Mouse (Mus musculus) adrenal gland, postnatal 25 days (tissue): ENCODE measurements around the gene Pxmp4. TPM values are rescaled to one million over a fixed set of nuclear protein-coding genes. Genes with fewer than 3 reads are reported as not detected.
A peak's percentile ranks its signal among the peaks of the same experiment; 100 is the strongest.

Experiments
- DNase-seq: peaks from one replicate; pipeline ENCODE4 v3.0.0; 2021; ENCODE audit warnings: mixed read lengths
- total RNA-seq: library from RNA; stranded (reverse); gene quantifications from 2 replicates; pipeline ENCODE4 v1.2.3, GENCODE M21; 2021

Pxmp4 gene
- total RNA-seq, 1 experiment from 2014 or later: 32.7 TPM

GRCm38 (mm10) chr2:154572996-154573395 is 30.5 kb downstream of the Pxmp4 start:
- no peak for DNase-seq

DNA sequence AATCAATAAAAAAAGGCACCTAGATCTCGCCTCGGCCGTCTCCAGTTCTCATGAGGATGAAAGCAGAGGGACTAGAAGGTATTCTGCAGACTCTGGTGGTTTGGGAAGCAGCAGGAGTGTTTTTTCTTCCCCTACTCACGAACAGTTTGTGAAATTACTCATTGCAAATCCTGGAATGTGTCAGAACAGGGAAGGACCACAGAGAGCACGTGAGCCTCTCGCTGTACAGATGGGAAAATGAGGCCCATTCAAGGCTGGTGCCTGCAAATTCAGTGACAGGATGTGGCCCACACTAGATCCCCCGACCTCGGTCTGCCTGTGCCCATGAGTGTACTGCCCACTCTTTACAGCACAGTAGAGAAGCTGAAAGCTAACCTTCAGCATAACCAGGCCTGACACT is 31.5 kb downstream of the Pxmp4 start:
- no peak for DNase-seq

GRCm38 (mm10) chr2:154571266-154571665 is 32.2 kb downstream of the Pxmp4 start:
- DNase-seq: no peak

DNA sequence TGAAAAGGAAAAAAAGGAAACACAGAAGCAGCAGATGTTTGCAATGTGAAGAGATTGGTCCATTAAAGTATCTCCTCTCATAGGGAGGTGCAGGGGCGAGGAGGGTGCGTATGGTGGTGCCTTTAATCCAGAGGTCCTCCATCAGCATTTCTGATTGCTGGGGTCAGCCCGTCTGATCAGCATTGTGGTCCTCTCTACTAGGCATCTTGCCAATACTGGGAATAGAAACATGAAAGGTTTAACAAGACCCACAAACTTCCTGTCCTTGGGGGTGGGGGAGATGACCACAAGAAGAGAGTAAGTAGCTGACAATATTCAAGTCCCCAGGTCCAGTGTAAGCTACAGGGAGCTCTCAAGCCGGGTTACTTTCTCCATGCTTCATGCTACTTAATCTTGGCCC is 32.8 kb downstream of the Pxmp4 start:
- DNase-seq: no peak

- DNase-seq: peak; percentile 98
Observed at GRCm38 (mm10) chr2:154569836-154570286, 33.6 kb downstream of the Pxmp4 start, which contains the start of gene E2f1. Gene E2f1 (minus strand): TSS chr2:154569892.

DNA sequence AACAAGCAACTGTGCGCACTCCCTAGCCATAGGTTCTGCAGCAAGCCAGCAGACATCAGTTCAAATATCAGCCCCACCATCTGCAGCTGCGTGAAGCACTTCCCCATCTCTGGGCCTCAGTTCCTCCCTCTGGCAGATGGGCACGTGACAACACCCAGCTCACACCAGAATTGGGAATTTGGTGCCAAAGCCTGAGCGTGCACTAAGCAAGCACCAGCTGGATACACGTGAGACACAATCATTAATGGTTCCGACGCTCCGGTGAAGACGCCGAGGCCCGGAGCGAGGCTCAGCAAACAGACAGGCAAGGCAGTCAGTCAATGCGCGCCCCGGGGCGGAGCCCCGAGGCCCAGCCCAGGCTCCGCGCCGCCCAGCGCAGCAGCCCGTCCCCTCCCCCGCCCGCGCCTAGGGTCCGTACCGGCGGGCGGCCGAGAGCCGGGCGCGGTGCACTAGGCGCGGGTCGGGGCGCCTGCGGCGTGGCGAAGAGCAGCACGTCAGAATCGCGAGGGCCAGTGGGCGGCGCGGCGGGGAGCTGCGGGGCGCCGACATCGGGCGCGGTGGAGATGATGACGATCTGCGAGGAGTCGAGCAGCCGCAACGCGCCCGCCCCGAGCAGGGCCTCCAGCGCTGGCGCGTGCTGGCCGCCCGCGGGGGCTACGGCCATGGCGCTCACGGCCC is 34.3 kb downstream of the Pxmp4 start:
- DNase-seq: peak; percentile 80

- DNase-seq: no peak
Observed at GRCm38 (mm10) chr2:154568329-154569070, 35.0 kb downstream of the Pxmp4 start.

DNA sequence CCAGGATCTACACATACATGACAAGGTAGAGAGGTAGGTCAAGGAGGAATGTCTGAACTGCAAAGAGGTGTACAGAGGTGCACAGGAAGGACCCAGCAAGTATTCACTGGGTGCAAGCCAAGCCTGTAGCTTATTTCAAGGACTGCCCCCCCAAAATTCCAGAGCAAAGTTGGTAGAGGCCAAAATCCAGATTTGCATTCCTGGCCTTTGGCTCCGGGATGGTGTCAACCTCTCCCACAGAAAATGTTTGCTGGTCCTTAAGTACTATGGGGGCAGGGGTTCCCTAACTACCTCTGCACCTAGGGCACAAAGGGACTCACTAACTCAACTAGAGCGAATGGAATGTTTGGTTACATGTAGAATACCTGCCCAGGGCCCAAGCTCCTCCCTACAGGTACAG is 35.7 kb downstream of the Pxmp4 start:
- DNase-seq: no peak

DNA sequence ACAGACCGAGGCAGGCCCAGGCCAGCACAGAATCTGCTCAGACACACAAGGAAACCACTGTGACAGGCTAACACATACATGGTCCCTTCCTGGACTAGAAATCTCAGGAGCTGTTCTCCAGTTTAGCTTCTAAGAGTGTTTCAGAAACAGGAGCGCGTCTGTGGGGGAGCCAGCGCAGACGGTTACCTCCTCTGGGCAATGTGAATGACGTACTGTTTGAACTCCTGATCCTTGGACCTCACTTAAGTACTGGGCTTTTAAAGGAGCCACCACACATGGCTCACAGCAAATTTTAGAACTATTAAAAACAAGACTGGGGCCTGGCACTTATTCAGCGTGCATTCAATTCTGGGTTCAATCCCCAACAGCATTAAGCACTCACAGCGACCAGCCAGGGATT is 36.9 kb downstream of the Pxmp4 start:
- DNase-seq: no peak

DNA sequence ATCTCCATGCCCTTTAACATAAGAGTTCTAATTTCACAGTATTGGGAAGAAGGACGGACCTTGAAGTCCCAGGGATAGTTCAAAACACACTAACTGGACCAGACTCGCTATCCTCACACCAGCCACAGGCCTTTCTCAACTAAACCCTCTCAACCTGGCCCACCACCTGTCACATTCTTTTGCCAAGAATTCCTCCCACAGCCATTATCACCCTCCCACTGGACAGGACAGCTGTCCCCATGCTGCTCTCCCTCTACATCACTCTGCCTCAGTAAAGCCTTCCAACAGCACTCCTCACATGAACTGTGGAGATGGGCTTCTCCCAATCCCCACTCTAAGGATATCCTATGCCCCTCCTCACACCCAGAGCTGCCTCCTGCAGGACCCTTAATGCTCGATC is 37.9 kb downstream of the Pxmp4 start:
- DNase-seq: no peak

DNA sequence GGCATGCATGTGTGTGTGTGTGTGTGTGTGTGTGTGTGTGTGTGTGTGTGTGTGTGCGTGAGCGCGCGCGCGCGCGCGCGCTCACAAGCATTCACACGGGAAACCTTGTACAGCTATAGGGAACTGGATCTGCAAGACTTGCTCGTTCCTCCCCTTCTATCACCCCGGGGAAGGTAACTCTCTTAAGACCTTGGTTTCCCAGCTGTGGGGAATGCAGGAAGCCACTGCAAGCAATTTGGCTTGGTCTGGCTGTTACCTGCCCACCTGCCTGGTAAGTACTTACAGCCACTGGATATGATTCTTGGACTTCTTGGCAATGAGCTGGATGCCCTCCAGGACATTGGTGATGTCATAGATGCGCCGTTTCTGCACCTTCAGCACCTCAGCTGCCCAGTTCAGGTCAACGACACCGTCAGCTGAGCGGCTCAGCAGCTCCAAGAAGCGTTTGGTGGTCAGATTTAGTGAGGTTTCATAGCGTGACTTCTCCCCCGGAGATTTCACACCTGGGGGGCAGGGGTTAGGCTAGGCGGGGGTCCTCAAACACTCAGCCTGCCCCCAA is 39.8 kb downstream of the Pxmp4 start:
- DNase-seq: no peak

DNA sequence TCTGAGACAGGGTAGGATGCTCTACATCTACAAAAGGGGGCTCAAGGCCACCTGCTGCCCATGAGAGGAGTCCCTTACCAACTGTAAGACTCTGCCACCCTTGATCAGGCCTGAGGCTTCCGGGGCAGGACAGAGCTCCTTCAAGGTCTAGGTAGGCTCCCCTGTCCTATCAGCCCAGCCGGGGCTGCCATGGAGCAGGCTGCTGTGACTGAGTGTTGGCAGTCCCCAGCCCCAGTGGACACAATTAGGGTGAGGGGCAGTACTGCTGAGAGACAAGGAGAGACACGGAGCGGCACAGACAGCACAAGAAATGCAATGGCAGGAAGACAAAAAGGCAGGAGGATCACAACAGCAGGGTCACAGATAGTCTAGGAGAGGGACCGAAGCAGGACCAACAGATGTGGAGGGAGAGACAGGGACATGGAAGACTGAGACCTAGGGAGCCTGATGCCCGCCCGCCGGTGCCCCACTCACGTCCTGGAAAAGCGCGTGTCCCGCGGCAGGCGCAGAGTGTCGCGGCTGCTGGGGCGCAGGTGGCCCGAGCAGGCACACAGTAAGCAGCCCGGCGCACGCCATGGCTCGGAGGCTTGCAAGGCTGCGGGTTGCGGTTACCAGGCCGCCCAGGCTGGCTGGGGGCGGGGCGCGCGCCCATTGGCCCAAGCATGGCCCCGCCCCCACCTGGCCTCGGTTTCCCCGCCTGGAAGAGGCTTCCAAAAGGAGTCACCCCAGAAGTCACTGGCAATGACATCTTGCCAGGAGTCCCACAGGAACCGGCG is 45.1 kb downstream of the Pxmp4 start, which contains the start of gene Necab3:
Gene Necab3 (minus strand): TSS at position 627 of the 776 bp plus-strand sequence.
- DNase-seq: peak; percentile 70

DNA sequence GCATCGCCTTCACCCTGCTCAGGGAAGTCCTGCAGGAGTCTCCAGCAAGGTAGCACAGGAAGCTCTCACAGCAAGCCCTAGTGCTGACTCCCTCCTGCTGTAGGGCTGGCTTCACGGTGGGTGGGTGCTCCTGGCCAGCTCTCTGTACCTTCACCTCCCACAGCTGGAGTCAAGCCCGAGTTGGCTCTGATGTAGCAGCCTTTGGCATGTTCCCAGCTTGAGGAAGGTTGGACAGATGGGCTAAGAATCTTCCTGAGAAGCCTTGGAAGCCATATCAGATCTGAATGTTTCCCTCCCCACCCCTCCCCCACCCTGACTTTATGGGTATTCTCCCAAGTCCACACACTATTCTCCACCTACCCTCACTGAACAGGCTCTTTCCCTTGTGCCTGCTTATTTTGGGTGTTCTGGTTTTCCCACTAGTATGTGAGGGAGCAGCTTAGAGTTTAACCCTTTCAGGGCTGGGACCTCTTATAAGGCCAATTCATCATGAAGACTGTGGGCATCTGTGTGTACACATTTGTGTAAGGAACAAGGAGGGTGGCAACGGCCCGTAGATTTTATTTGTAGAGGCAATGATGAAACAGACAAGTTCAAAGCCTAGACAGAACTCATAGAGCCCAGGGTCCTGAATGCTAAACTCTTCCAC is 46.2 kb downstream of the Pxmp4 start:
- DNase-seq: no peak

DNA sequence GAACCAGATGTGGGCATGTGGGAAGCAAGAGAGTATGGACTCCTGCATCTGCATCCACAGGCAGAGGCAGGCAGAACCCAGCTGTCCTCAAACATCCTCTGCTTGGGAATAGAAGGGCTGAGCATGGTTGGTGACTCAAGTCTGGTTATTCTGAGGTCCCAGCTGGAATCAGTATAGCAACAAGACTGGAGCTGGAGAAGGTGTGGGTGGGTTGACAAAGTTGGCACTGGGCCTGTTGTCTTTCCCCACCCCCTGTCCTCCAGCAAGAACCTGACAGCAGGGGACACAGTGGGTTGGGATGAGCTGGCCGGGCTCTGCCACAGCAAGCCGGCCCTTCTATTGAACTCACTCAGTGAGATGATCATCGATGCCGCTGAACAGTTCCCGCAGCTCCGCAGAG is 48.3 kb downstream of the Pxmp4 start:
- DNase-seq: no peak

GRCm38 (mm10) chr2:154552424-154552907 is 51.0 kb downstream of the Pxmp4 start:
- DNase-seq: peak; percentile 75

DNA sequence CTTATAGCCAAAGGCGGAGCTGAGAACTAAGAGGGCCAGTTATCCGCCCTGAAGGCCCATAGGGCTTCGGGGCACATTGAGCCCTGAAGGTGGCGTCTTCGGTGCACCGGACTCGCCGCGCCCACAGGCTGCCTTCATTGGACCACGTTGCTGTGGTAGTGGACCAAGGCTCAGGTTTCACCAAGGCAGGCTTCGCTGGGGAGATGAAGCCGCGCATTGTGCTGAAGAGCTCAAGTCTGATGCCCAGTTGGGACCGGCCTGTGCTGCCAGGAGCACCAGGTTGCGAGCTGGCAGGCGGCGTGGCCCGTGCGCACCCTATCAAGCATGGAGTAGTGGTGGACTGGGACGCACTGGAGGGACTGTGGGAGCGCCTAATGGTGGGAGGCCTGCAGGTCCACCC is 51.6 kb downstream of the Pxmp4 start:
- no peak for DNase-seq

DNA sequence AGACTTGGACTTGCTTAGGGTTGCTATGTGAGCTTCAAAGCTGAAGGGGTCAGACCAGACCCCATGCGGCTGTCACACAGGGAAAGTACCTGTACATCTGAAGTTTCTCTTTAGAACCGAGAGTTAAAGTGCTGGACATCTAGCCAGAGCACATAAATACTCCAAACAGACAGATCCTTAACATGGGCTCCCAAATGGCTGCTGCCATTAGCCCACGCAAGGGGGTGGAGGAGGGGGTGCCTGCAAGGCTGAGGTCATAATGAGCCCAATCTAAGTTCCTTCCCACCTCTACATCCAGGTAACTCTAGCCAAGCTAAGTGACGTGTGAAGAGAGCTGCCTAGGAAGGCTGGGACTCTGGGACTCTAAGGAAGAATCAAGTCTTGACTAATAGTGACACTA is 52.0 kb downstream of the Pxmp4 start, which contains the start of gene Actl10:
Gene Actl10 (plus strand): TSS at position 301 of the 400 bp plus-strand sequence.
- DNase-seq: no peak

DNA sequence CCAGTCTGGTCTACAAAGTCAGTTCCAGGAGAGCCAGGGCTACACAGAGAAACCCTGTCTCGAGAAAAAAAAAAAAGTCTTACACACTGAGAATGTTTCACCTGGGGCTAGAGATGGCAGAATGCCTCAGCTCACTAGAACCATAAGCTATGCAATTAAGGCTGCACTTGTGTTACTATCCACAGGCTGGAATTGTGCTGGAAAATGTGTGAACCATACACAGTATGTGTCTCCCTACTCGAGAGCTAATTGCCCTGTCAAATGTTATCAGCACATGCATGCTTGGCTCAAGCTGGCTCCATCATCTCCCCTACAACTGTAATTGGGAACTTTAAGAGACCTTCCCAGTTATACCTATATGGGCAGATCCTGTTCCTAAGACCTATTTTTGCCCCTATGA is 52.6 kb downstream of the Pxmp4 start:
- DNase-seq: no peak

- DNase-seq: no peak
Observed at GRCm38 (mm10) chr2:154549886-154550189, 53.7 kb downstream of the Pxmp4 start.

GRCm38 (mm10) chr2:154549127-154549885 is 54.2 kb downstream of the Pxmp4 start:
- DNase-seq: peak; percentile 76

DNA sequence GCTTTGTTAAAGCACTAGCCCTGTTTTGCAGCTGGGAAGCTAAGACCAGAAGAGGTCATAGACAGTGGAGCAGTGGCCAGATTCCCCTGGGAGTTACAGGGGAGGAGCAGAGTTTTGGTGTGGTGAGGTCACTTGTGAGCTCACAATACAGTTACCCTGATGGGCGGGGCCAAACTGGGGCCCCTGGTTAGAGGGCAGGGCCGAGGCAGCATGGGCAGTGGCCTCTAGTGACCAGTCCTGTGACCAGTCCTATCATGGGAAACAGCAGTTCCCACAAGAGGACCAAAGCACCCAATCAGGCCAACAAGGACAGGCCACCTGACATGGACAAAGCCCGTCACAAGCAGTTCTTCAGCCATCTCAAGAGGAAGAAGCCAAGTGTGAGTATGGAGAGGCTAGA is 54.8 kb downstream of the Pxmp4 start:
- DNase-seq: no peak
